In the genomic region with DNA sequence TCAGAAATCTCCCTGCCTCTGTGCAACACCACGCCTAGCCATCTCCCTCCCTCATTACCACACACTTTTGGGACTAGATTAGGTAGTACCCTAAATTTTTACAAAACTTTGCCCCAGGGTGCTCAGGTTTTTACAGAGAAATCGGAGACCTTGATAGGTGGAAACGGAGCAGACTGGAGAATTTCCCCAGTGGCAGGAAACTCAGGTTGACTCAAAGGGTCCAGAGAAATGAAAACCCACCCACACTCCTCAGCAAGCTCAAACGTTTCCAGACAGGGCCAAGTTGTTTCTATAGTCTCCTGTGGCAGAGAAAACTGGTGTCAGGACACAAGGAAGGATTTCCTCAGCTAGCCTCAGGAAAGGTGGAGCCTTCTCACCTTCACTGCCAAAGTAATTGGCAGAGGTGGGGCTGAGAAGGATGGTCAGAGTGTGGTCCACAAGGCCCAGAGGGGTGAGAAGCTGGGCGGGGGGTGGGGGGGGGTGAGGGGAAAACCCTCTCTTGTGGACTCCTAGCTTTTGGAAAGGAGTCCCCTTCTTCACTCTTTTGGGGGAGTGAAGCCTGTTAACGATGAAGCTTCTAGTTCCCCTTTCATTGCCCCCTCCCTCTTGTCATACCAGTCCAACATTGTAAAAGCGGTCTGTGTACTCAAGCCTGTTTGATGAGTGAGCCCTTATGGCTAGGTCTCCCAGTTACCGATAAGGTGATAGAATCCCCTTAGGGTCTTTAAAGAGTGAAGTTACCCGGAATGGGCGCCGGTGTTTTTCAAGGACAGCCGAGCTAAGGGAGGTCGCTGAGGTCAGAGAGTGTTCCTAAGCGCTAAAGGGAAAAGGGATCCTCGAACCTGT, we compare ENCODE assay signal across 8 mouse cellular contexts. TPM values are rescaled to one million over a fixed set of nuclear protein-coding genes. Genes with fewer than 3 reads are reported as not detected.
DNase-seq lines count a peak whose midpoint lies in the region; ATAC-seq and TF ChIP-seq lines count a peak whose summit lies in the region.
"Had no signal": no experiment of that assay in that cellular context is flagged by ENCODE, and none has a peak within 500 bp of the region (broad histone marks: within the 10 kb centered on the region; RNA-seq: fewer than 3 reads in every experiment).

No protein-coding gene starts in this region.

- 12% methylated on average over 15 of the region's 15 CpGs for WGBS in thymus, adult 2 months
- 16% methylated on average over 15 of the region's 15 CpGs for WGBS in forebrain, embryonic 11.5 days
- 12% methylated on average over 15 of the region's 15 CpGs for WGBS in liver, embryonic 11.5 days

- no peaks in the 10 kb centered on the region for H3K36me3 ChIP-seq in thymus, adult 2 months (ENCODE audit: control insufficient read depth, insufficient read depth, low read length)
- no peaks in the 10 kb centered on the region; the same call in 1 of the 2 replicates for H3K36me3 ChIP-seq in forebrain, embryonic 11.5 days (ENCODE audit: control insufficient read depth, insufficient read depth, low read length)
- no peaks in the 10 kb centered on the region for H3K36me3 ChIP-seq in liver, embryonic 11.5 days (ENCODE audit: control insufficient read depth, insufficient read depth, low read length)

- peak; percentile 16; the same call in 1 of the 2 replicates for ATAC-seq in forebrain, embryonic 11.5 days (replicated peaks; ENCODE audit: low FRiP score)
- 0 out of 2 replicates have a peak, but pooled peaks have one; percentile 3 for ATAC-seq in liver, embryonic 11.5 days (replicated peaks; ENCODE audit: low FRiP score)

- peaks cover 28% of the 10 kb centered on the region for H3K4me1 ChIP-seq in thymus, adult 2 months (replicated peaks; ENCODE audit: control insufficient read depth, insufficient read depth, low read length)
- H3K4me1 ChIP-seq in forebrain, embryonic 11.5 days (replicated peaks; ENCODE audit: control insufficient read depth, insufficient read depth, low read length), result peaks cover 14% of the 10 kb centered on the region
- peaks cover 59% of the 10 kb centered on the region for H3K4me1 ChIP-seq in liver, embryonic 11.5 days (replicated peaks; ENCODE audit: control insufficient read depth, insufficient read depth, low read length)

- no peaks in the 10 kb centered on the region for H3K27me3 ChIP-seq in thymus, adult 2 months (ENCODE audit: control insufficient read depth, insufficient read depth, low read length)
- no peaks in the 10 kb centered on the region for H3K27me3 ChIP-seq in forebrain, embryonic 11.5 days (ENCODE audit: control insufficient read depth, insufficient read depth, low read length)
- H3K27me3 ChIP-seq in liver, embryonic 11.5 days (replicated peaks; ENCODE audit: control insufficient read depth, insufficient read depth, low read length), result no peaks in the 10 kb centered on the region

- TF ChIP-seq POLR2A in thymus, adult 2 months (IDR thresholded peaks at IDR 0.05; ENCODE audit: control insufficient read depth, extremely low read depth, insufficient read depth, low read length, poor library complexity), result no peak

- no peak for TF ChIP-seq CTCF in thymus, adult 2 months (IDR thresholded peaks at IDR 0.05; ENCODE audit: borderline replicate concordance, control insufficient read depth, extremely low read depth, insufficient read depth, low read length, poor library complexity)

- no peaks in the 10 kb centered on the region for H3K9me3 ChIP-seq in forebrain, embryonic 11.5 days (ENCODE audit: control insufficient read depth, low read length)
- H3K9me3 ChIP-seq in liver, embryonic 11.5 days (ENCODE audit: control insufficient read depth, low read length), result no peaks in the 10 kb centered on the region

- peak overlapping the region; percentile 97 for H3K9ac ChIP-seq in forebrain, embryonic 11.5 days (ENCODE audit: low read length)
- H3K9ac ChIP-seq in liver, embryonic 11.5 days (ENCODE audit: low read depth, low read length), result peak overlapping the region; percentile 88

- H3K4me2 ChIP-seq in forebrain, embryonic 11.5 days (ENCODE audit: low read depth, low read length, severe bottlenecking), result peak overlapping the region; percentile 93
- H3K4me2 ChIP-seq in liver, embryonic 11.5 days, result peak overlapping the region; percentile 92

- H3K27ac ChIP-seq in thymus, adult 2 months (ENCODE audit: control insufficient read depth, insufficient read depth, low read length), result no peak overlapping the region
- no peak overlapping the region for H3K27ac ChIP-seq in forebrain, embryonic 11.5 days (ENCODE audit: low read depth, low read length)
- H3K27ac ChIP-seq in liver, embryonic 11.5 days (ENCODE audit: low read depth, low read length), result peak overlapping the region; percentile 95

- DNase-seq in thymus, adult 2 months, result no peak
- no peak for DNase-seq in thymus, postnatal 25 days
- DNase-seq in forebrain, embryonic 11.5 days (ENCODE audit: low spot score), result no peak
- no peak for DNase-seq in liver, embryonic 11.5 days (ENCODE audit: low spot score)
- DNase-seq in right cerebral cortex, adult 18-20 months, result no peak
- DNase-seq in Muller cell, postnatal 12 days (ENCODE audit: inconsistent ontology term), result no peak
- DNase-seq in left cerebral cortex, adult 18-20 months (ENCODE audit: low spot score in 2 of 2), result no peak

- peak overlapping the region; percentile 85 for H3K4me3 ChIP-seq in thymus, adult 2 months (ENCODE audit: control insufficient read depth, insufficient read depth, low read length)
- H3K4me3 ChIP-seq in forebrain, embryonic 11.5 days (ENCODE audit: low read depth, low read length), result peak overlapping the region; percentile 90
- peak overlapping the region; percentile 81 for H3K4me3 ChIP-seq in liver, embryonic 11.5 days (ENCODE audit: low read depth, low read length)

RNA-seq across cellular contexts. Expression of a gene that starts 14.6 kb away (rescaled TPM):
- 164 and 192 TPM in 2 replicates for polyA plus RNA-seq in thymus, adult 2 months (2012; rRNA removed)
- polyA plus RNA-seq in forebrain, embryonic 11.5 days (2014; fragmentation: Nextera tagmentation; extraction: Ambion mirVana), result 118 and 123 TPM in 2 replicates
- 64.3 and 66.3 TPM in 2 replicates for polyA plus RNA-seq in liver, embryonic 11.5 days (2014; fragmentation: Nextera tagmentation; extraction: Ambion mirVana)
- total RNA-seq in left cerebral cortex, adult 18-20 months (2021), result 100 to 1,000 TPM; 219 to 239 TPM

RNA-seq across cellular contexts. Expression of a gene that starts 32.6 kb away (rescaled TPM):
- polyA plus RNA-seq in thymus, adult 2 months (2012; rRNA removed), result not detected in 2 replicates
- polyA plus RNA-seq in forebrain, embryonic 11.5 days (2014; fragmentation: Nextera tagmentation; extraction: Ambion mirVana), result not detected in 2 replicates
- polyA plus RNA-seq in liver, embryonic 11.5 days (2014; fragmentation: Nextera tagmentation; extraction: Ambion mirVana), result not detected in 2 replicates
- not detected for total RNA-seq in left cerebral cortex, adult 18-20 months (2021)
- polyA plus RNA-seq: gonadal fat pad, adult 2 months had no signal

RNA-seq across cellular contexts. Expression of a gene that starts 44.7 kb away (rescaled TPM):
- 196 and 206 TPM in 2 replicates for polyA plus RNA-seq in thymus, adult 2 months (2012; rRNA removed)
- polyA plus RNA-seq in forebrain, embryonic 11.5 days (2014; fragmentation: Nextera tagmentation; extraction: Ambion mirVana), result 142 and 148 TPM in 2 replicates
- polyA plus RNA-seq in liver, embryonic 11.5 days (2014; fragmentation: Nextera tagmentation; extraction: Ambion mirVana), result 306 and 307 TPM in 2 replicates
- 10 to 100 TPM; 87.6 to 89.5 TPM for total RNA-seq in left cerebral cortex, adult 18-20 months (2021)
